Mouse (Mus musculus): ENCODE results near the gene Por. TPM values are rescaled to one million over a fixed set of nuclear protein-coding genes. Genes with fewer than 3 reads are reported as not detected.
A peak's percentile ranks its signal among the peaks of the same experiment; 100 is the strongest.

Por gene
- polyA plus RNA-seq, 1 experiment from 2014 or later, result 37.0 TPM

GRCm38 (mm10) chr5:135676696-135677095 lies 6.9 kb downstream of the Por start:
- WGBS (ENCODE audit: insufficient replicate concordance), result 41% methylated on average over 3 of the region's 3 CpGs
- H3K27me3 ChIP-seq, result no peaks in the 10 kb centered on the region
- no peaks in the 10 kb centered on the region for H3K36me3 ChIP-seq (replicated peaks)
- no peak for ATAC-seq (ENCODE audit: insufficient read depth)
- no peak overlapping the region for H3K27ac ChIP-seq (replicated peaks)
- no peak overlapping the region for H3K9ac ChIP-seq
- peaks cover 28% of the 10 kb centered on the region; the same call in 1 of the 2 replicates for H3K4me1 ChIP-seq (replicated peaks)
- H3K9me3 ChIP-seq (replicated peaks), result no peaks in the 10 kb centered on the region
- no peak overlapping the region for H3K4me2 ChIP-seq
- H3K4me3 ChIP-seq (replicated peaks), result no peak overlapping the region

- no peaks in the 10 kb centered on the region for H3K27me3 ChIP-seq
- WGBS (ENCODE audit: insufficient replicate concordance), result 29% methylated on average over 2 of the region's 2 CpGs
- no peak for ATAC-seq (ENCODE audit: insufficient read depth)
- H3K4me2 ChIP-seq, result no peak overlapping the region
- H3K27ac ChIP-seq (replicated peaks), result no peak overlapping the region
- no peaks in the 10 kb centered on the region for H3K36me3 ChIP-seq (replicated peaks)
- no peak overlapping the region for H3K9ac ChIP-seq
- peaks cover 28% of the 10 kb centered on the region; the same call in 1 of the 2 replicates for H3K4me1 ChIP-seq (replicated peaks)
- H3K4me3 ChIP-seq (replicated peaks), result no peak overlapping the region
- H3K9me3 ChIP-seq (replicated peaks), result no peaks in the 10 kb centered on the region
Measured at GRCm38 (mm10) chr5:135677251-135677650, 7.4 kb downstream of the Por start.

GRCm38 (mm10) chr5:135678481-135678880 lies 8.6 kb downstream of the Por start:
- Histone ChIP-seq H3K4me1 (replicated peaks) (peaks cover 20% of the 10 kb centered on the region; the same call in 1 of the 2 replicates), H3K9ac (no peak overlapping the region), H3K9me3 (replicated peaks) (no peaks in the 10 kb centered on the region), H3K27ac (replicated peaks) (no peak overlapping the region), H3K27me3 (no peaks in the 10 kb centered on the region), H3K4me3 (replicated peaks) (no peak overlapping the region), H3K4me2 (no peak overlapping the region), H3K36me3 (replicated peaks) (no peaks in the 10 kb centered on the region)
- no peak for ATAC-seq (ENCODE audit: insufficient read depth)
- 73% methylated on average over 6 of the region's 6 CpGs for WGBS (ENCODE audit: insufficient replicate concordance)

GRCm38 (mm10) chr5:135680967-135681545 lies 11.2 kb downstream of the Por start:
- no peak for ATAC-seq (ENCODE audit: insufficient read depth)
- no peaks in the 10 kb centered on the region for H3K9me3 ChIP-seq (replicated peaks)
- H3K36me3 ChIP-seq (replicated peaks), result no peaks in the 10 kb centered on the region
- H3K4me2 ChIP-seq, result no peak overlapping the region
- H3K4me3 ChIP-seq (replicated peaks), result no peak overlapping the region
- no peak overlapping the region for H3K27ac ChIP-seq (replicated peaks)
- H3K9ac ChIP-seq, result no peak overlapping the region
- H3K4me1 ChIP-seq (replicated peaks), result peaks cover 10% of the 10 kb centered on the region
- H3K27me3 ChIP-seq, result no peaks in the 10 kb centered on the region
- 74% methylated on average over 6 of the region's 6 CpGs for WGBS (ENCODE audit: insufficient replicate concordance)

- no peak overlapping the region for H3K27ac ChIP-seq (replicated peaks)
- whole genome bisulfite sequencing (ENCODE audit: insufficient replicate concordance), result 82% methylated on average over 5 of the region's 5 CpGs
- peaks cover 18% of the 10 kb centered on the region for H3K4me1 ChIP-seq (replicated peaks)
- H3K4me2 ChIP-seq, result no peak overlapping the region
- H3K27me3 ChIP-seq, result no peaks in the 10 kb centered on the region
- H3K4me3 ChIP-seq (replicated peaks), result no peak overlapping the region
- no peak overlapping the region for H3K9ac ChIP-seq
- no peaks in the 10 kb centered on the region for H3K36me3 ChIP-seq (replicated peaks)
- no peaks in the 10 kb centered on the region for H3K9me3 ChIP-seq (replicated peaks)
- no peak for ATAC-seq (ENCODE audit: insufficient read depth)
Measured at GRCm38 (mm10) chr5:135682009-135682408, 12.2 kb downstream of the Por start.

GRCm38 (mm10) chr5:135682942-135683570 lies 13.2 kb downstream of the Por start:
- no peaks in the 10 kb centered on the region for H3K36me3 ChIP-seq (replicated peaks)
- ATAC-seq (ENCODE audit: insufficient read depth), result no peak
- H3K4me2 ChIP-seq, result no peak overlapping the region
- H3K4me1 ChIP-seq (replicated peaks), result peaks cover 22% of the 10 kb centered on the region
- WGBS (ENCODE audit: insufficient replicate concordance), result 72% methylated on average over 12 of the region's 12 CpGs
- no peaks in the 10 kb centered on the region for H3K27me3 ChIP-seq
- no peak overlapping the region for H3K4me3 ChIP-seq (replicated peaks)
- H3K9me3 ChIP-seq (replicated peaks), result no peaks in the 10 kb centered on the region
- 0 out of 2 replicates have a peak overlapping the region, but pooled peaks have one; percentile 2 for H3K27ac ChIP-seq (replicated peaks)
- no peak overlapping the region for H3K9ac ChIP-seq

GRCm38 (mm10) chr5:135690401-135690800 lies 20.6 kb downstream of the Por start:
- H3K27ac ChIP-seq (replicated peaks), result 0 out of 2 replicates have a peak overlapping the region, but pooled peaks have one; percentile 75
- ATAC-seq (ENCODE audit: insufficient read depth), result no peak
- H3K9ac ChIP-seq, result 0 out of 2 replicates have a peak overlapping the region, but pooled peaks have one; percentile 74
- peak overlapping the region; percentile 79 for H3K4me3 ChIP-seq (replicated peaks)
- peak overlapping the region; percentile 81 for H3K4me2 ChIP-seq
- no peaks in the 10 kb centered on the region for H3K27me3 ChIP-seq
- peaks cover 53% of the 10 kb centered on the region for H3K4me1 ChIP-seq (replicated peaks)
- WGBS (ENCODE audit: insufficient replicate concordance), result 63% methylated on average over 5 of the region's 5 CpGs
- H3K9me3 ChIP-seq (replicated peaks), result no peaks in the 10 kb centered on the region
- no peaks in the 10 kb centered on the region for H3K36me3 ChIP-seq (replicated peaks)

GRCm38 (mm10) chr5:135691266-135691665 lies 21.4 kb downstream of the Por start:
- H3K4me1 ChIP-seq (replicated peaks), result peaks cover 47% of the 10 kb centered on the region
- H3K36me3 ChIP-seq (replicated peaks), result no peaks in the 10 kb centered on the region
- H3K27ac ChIP-seq (replicated peaks), result no peak overlapping the region
- no peaks in the 10 kb centered on the region for H3K27me3 ChIP-seq
- H3K9me3 ChIP-seq (replicated peaks), result no peaks in the 10 kb centered on the region
- H3K9ac ChIP-seq, result no peak overlapping the region
- 63% methylated on average over 4 of the region's 4 CpGs for WGBS (ENCODE audit: insufficient replicate concordance)
- no peak for ATAC-seq (ENCODE audit: insufficient read depth)
- no peak overlapping the region for H3K4me3 ChIP-seq (replicated peaks)
- H3K4me2 ChIP-seq, result no peak overlapping the region

- Histone ChIP-seq H3K27me3 (no peaks in the 10 kb centered on the region), H3K4me2 (no peak overlapping the region), H3K9ac (no peak overlapping the region), H3K27ac (replicated peaks) (no peak overlapping the region), H3K9me3 (replicated peaks) (no peaks in the 10 kb centered on the region), H3K4me3 (replicated peaks) (no peak overlapping the region), H3K36me3 (replicated peaks) (no peaks in the 10 kb centered on the region), H3K4me1 (replicated peaks) (peaks cover 35% of the 10 kb centered on the region)
- 80% methylated on average over 5 of the region's 5 CpGs for WGBS (ENCODE audit: insufficient replicate concordance)
- ATAC-seq (ENCODE audit: insufficient read depth), result no peak
Measured at GRCm38 (mm10) chr5:135693281-135693853, 23.5 kb downstream of the Por start.

GRCm38 (mm10) chr5:135695277-135695721 lies 25.5 kb downstream of the Por start:
- Histone ChIP-seq H3K9me3 (replicated peaks) (no peaks in the 10 kb centered on the region), H3K4me1 (replicated peaks) (peaks cover 19% of the 10 kb centered on the region), H3K36me3 (replicated peaks) (peaks cover 3% of the 10 kb centered on the region; the same call in 1 of the 2 replicates), H3K9ac (no peak overlapping the region), H3K27me3 (no peaks in the 10 kb centered on the region), H3K27ac (replicated peaks) (peak overlapping the region; percentile 51; the same call in 1 of the 2 replicates), H3K4me3 (replicated peaks) (no peak overlapping the region), H3K4me2 (no peak overlapping the region)
- WGBS (ENCODE audit: insufficient replicate concordance), result 54% methylated on average over 7 of the region's 7 CpGs
- peak; percentile 75 for ATAC-seq (ENCODE audit: insufficient read depth)

- no peaks in the 10 kb centered on the region for H3K27me3 ChIP-seq
- no peak for ATAC-seq (ENCODE audit: insufficient read depth)
- peaks cover 3% of the 10 kb centered on the region; the same call in 1 of the 2 replicates for H3K36me3 ChIP-seq (replicated peaks)
- H3K9me3 ChIP-seq (replicated peaks), result no peaks in the 10 kb centered on the region
- H3K4me2 ChIP-seq, result no peak overlapping the region
- 58% methylated on average over 5 of the region's 5 CpGs for WGBS (ENCODE audit: insufficient replicate concordance)
- no peak overlapping the region for H3K27ac ChIP-seq (replicated peaks)
- H3K4me3 ChIP-seq (replicated peaks), result no peak overlapping the region
- no peak overlapping the region for H3K9ac ChIP-seq
- peaks cover 9% of the 10 kb centered on the region for H3K4me1 ChIP-seq (replicated peaks)
Measured at GRCm38 (mm10) chr5:135697711-135698111, 27.9 kb downstream of the Por start.

All from liver, embryonic 15.5 days (tissue).